Mouse (Mus musculus) liver, embryonic 11.5 days (tissue): ENCODE measurements around the gene Kng1. TPM values are rescaled to one million over a fixed set of nuclear protein-coding genes. Genes with fewer than 3 reads are reported as not detected.
"Not testable (repeated sequence)": the region's sequence is repeated elsewhere in the genome, so short reads cannot be mapped to it uniquely, and the experiment has no call there.

Source experiments
- ATAC-seq: fragments of 200-750 bp; cut with Nextera tagmentation; replicated peaks from 2 replicates; pipeline ENCODE4 v1.8.0; 2017; ENCODE audit warnings: moderate number of reproducible peaks, mild to moderate bottlenecking, moderate TSS enrichment, moderate library complexity; ENCODE audit not compliant: low FRiP score
- DNase-seq: peaks from one replicate; pipeline ENCODE4 v3.0.0-alpha.2; 2017; ENCODE audit warnings: low spot score
- H3K27ac ChIP-seq: fragments of 300-500 bp; sonication (generic); 2 replicates; pipeline ENCODE4 v1.5.1; 2014; ENCODE audit warnings: mild to moderate bottlenecking, low read depth, low read length, control low read depth
- H3K27me3 ChIP-seq: fragments of 300-500 bp; sonication (generic); replicated peaks from 2 replicates; pipeline ENCODE4 v1.6.1; 2014; ENCODE audit warnings: low read length, mixed read lengths; ENCODE audit not compliant: control insufficient read depth, insufficient read depth
- H3K36me3 ChIP-seq: fragments of 300-500 bp; sonication (generic); 2 replicates; pipeline ENCODE4 v1.6.1; 2014; ENCODE audit warnings: mild to moderate bottlenecking, low read length, moderate library complexity, mixed read lengths; ENCODE audit not compliant: control insufficient read depth, insufficient read depth
- H3K4me1 ChIP-seq: fragments of 300-500 bp; sonication (generic); replicated peaks from 2 replicates; pipeline ENCODE4 v1.6.1; 2014; ENCODE audit warnings: low read length, mixed read lengths; ENCODE audit not compliant: control insufficient read depth, insufficient read depth
- H3K4me2 ChIP-seq: fragments of 300-500 bp; sonication (generic); 2 replicates; pipeline ENCODE4 v1.6.1; 2014; ENCODE audit warnings: mild to moderate bottlenecking, control low read depth, moderate library complexity
- H3K4me3 ChIP-seq: fragments of 300-500 bp; sonication (generic); 2 replicates; pipeline ENCODE4 v1.5.1; 2014; ENCODE audit warnings: low read depth, low read length, control low read depth
- H3K9ac ChIP-seq: fragments of 300-500 bp; sonication (generic); 2 replicates; pipeline ENCODE4 v1.6.1; 2014; ENCODE audit warnings: low read depth, low read length, control low read depth
- H3K9me3 ChIP-seq: fragments of 300-500 bp; sonication (generic); 2 replicates; pipeline ENCODE4 v1.6.1; 2016; ENCODE audit warnings: low read length, inconsistent platforms, mixed read lengths; ENCODE audit not compliant: control insufficient read depth
- WGBS: fragments of 180-500 bp; shearing (Covaris S2); extraction: QIAGEN DNeasy Blood & Tissue Kit; methylation state at CpG from one replicate; pipeline ENCODE4 v1.1.7; 2014; 5-methylcytosine and 5-hydroxymethylcytosine counted together
- polyA plus RNA-seq: library from polyadenylated mRNA; unstranded; fragments of >200 nt; fragmentation: Nextera tagmentation; extraction: Ambion mirVana; gene quantifications from 2 replicates; pipeline ENCODE4 v1.2.1, GENCODE M21; 2014

Gene Kng1
- polyA plus RNA-seq, 1 experiment from 2014 or later: 87.0 TPM

GRCm38 (mm10) chr16:23098105-23098452 is 40.4 kb downstream of the Kng1 start:
- H3K36me3 ChIP-seq, H3K4me1 ChIP-seq, H3K9ac ChIP-seq, ATAC-seq, H3K9me3 ChIP-seq, H3K4me3 ChIP-seq, H3K27ac ChIP-seq, DNase-seq, H3K4me2 ChIP-seq, H3K27me3 ChIP-seq: not testable (repeated sequence)
- WGBS: 94% methylated on average over 1 of the region's 1 CpGs

GRCm38 (mm10) chr16:23099632-23100031 is 42.0 kb downstream of the Kng1 start:
- 27% methylated on average over 12 of the region's 12 CpGs for WGBS
- no peak overlapping the region for H3K27ac ChIP-seq
- ATAC-seq (no peak), DNase-seq (no peak)
- peaks cover 6% of the 10 kb centered on the region for H3K4me1 ChIP-seq
- H3K9ac ChIP-seq: peak overlapping the region; percentile 46
- H3K4me2 ChIP-seq: peak overlapping the region; percentile 76
- no peaks in the 10 kb centered on the region for H3K9me3 ChIP-seq
- H3K27me3 ChIP-seq: no peaks in the 10 kb centered on the region
- H3K36me3 ChIP-seq: no peaks in the 10 kb centered on the region
- peak overlapping the region; percentile 37 for H3K4me3 ChIP-seq

DNA sequence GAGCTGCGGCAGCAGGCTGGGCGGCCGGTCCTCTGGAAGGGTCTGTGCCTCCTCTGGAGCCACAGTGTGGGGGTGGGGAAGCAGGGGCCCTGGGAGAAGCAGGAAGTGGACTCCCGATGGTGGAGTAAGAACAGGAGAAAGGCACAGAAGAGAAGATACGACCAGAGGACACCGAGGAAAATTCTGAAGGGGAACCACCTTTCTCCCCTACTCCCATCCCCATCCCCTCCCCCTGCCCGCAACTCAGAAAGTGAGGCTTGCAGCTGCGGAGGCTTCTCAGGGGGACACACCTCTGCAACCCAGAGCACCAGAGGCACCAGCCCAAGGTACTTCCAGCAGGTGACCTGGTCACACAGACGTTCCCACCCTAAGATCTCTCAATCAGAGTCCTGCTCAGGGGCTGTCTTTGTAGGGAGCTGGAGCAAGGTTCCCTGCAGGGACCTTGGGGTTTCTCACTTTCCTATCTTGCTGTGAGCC is 42.5 kb downstream of the Kng1 start:
- 3% methylated on average over 9 of the region's 9 CpGs for WGBS
- no peaks in the 10 kb centered on the region for H3K36me3 ChIP-seq
- H3K27ac ChIP-seq: peak overlapping the region; percentile 70
- H3K9ac ChIP-seq: peak overlapping the region; percentile 46
- H3K4me3 ChIP-seq: peak overlapping the region; percentile 37
- peak overlapping the region; percentile 76 for H3K4me2 ChIP-seq
- H3K9me3 ChIP-seq: no peaks in the 10 kb centered on the region
- peak; percentile 67 for DNase-seq
- peak; percentile 37 for ATAC-seq
- H3K27me3 ChIP-seq: no peaks in the 10 kb centered on the region
- H3K4me1 ChIP-seq: peaks cover 6% of the 10 kb centered on the region

DNA sequence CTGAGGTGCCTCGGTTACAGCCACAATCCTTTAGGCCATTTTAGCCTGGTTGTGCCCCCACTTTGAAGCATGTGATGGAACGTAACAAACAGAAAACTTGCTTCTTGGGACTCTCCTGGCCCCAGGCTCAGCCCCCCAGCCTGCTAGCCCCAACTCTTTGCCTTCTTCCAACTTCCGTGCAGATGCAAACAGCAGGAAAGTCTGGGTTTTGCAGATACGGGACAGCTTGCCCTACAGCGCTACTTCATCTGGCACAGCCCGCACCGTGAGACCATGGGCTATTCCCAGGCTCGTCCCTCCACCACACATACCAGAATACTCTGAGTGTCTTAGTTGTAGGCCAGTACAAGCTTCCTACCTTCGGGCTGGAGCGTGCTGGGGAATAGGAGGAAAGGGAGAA is 42.9 kb downstream of the Kng1 start:
- Histone ChIP-seq H3K4me3 (peak overlapping the region; percentile 37), H3K9ac (peak overlapping the region; percentile 46), H3K27me3 (no peaks in the 10 kb centered on the region), H3K27ac (peak overlapping the region; percentile 70), H3K36me3 (no peaks in the 10 kb centered on the region), H3K4me1 (peaks cover 6% of the 10 kb centered on the region), H3K9me3 (no peaks in the 10 kb centered on the region), H3K4me2 (peak overlapping the region; percentile 76)
- ATAC-seq: peak; percentile 72
- 12% methylated on average over 10 of the region's 10 CpGs for WGBS
- peak; percentile 54 for DNase-seq

- H3K9ac ChIP-seq: peak overlapping the region; percentile 57
- peak overlapping the region; percentile 60 for H3K27ac ChIP-seq
- DNase-seq (peak; percentile 48), ATAC-seq (no peak)
- H3K4me3 ChIP-seq: peak overlapping the region; percentile 54
- no peaks in the 10 kb centered on the region for H3K9me3 ChIP-seq
- peak overlapping the region; percentile 73 for H3K4me2 ChIP-seq
- H3K4me1 ChIP-seq: peaks cover 6% of the 10 kb centered on the region
- H3K36me3 ChIP-seq: no peaks in the 10 kb centered on the region
- 5% methylated on average over 15 of the region's 15 CpGs for WGBS
- H3K27me3 ChIP-seq: no peaks in the 10 kb centered on the region
Observed at GRCm38 (mm10) chr16:23102340-23103037, 44.8 kb downstream of the Kng1 start.

DNA sequence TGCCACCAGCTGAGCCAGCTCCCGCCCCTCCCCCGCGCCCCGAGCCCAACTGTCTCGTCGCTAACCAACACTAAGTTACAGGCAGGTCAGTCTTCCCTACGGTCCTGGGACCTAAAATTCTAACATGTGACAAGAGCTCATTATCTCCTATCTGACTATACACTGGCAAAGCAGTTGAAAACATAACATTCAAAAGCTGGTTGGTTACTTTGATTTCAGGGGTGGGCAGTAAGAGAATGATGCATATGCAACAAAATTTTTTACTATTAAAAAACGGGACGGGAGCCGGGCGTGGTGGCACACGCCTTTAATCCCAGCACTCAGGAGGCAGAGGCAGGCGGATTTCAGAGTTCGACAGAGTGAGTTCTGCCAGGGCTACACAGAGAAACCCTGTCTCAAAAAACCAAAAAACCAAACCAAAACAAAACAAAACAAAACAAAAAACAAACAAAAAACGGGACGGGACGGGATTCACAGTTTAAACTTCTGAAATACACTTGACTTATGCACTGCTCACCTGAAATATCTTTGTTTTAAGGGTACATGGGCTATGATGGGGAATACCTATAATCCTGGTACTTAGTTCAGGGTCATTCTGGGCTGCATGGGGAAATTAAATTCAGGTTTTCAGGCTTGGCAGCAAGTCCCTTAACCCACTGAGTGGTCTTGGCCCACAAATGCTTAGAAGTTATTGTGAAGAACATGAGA is 45.5 kb downstream of the Kng1 start:
- WGBS: 29% methylated on average over 17 of the region's 17 CpGs

DNA sequence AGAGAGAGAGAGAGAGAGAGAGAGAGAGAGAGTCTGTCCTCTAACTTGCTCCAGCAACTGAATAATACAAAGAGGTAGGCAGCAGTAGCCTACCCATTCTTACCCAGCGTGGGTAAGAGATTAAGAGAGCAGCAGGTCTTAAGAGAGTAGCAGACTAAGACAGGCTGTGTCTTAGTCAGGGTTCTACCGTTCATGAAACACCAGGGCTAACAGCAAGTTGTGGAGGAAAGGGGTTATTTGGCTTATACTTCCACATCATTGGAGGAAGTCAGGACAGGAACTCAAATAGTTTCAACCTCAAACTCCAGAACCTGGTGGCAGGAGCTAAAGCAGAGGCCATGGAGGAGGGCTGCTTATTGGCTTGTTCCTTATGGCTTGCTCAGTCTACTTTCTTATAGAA is 46.2 kb downstream of the Kng1 start:
- Histone ChIP-seq H3K4me1 (peaks cover 6% of the 10 kb centered on the region), H3K36me3 (peaks cover 2% of the 10 kb centered on the region; the same call in 1 of the 2 replicates), H3K4me2 (no peak overlapping the region; the same call in 1 of the 2 replicates), H3K27ac (peak overlapping the region; percentile 13; the same call in 1 of the 2 replicates), H3K9me3 (no peaks in the 10 kb centered on the region), H3K9ac (no peak overlapping the region), H3K4me3 (no peak overlapping the region), H3K27me3 (no peaks in the 10 kb centered on the region)
- DNase-seq (no peak), ATAC-seq (no peak)
- WGBS: 50% methylated on average over 2 of the region's 2 CpGs

More for the DNA sequence above, 45.5 kb downstream of the Kng1 start:
- Histone ChIP-seq H3K4me2 (peak overlapping the region; percentile 73), H3K9me3 (no peaks in the 10 kb centered on the region), H3K9ac (peak overlapping the region; percentile 57), H3K4me3 (peak overlapping the region; percentile 54), H3K27me3 (no peaks in the 10 kb centered on the region), H3K4me1 (peaks cover 6% of the 10 kb centered on the region), H3K36me3 (no peaks in the 10 kb centered on the region), H3K27ac (peak overlapping the region; percentile 60)
- DNase-seq: no peak
- ATAC-seq: no peak

GRCm38 (mm10) chr16:23106121-23106520 is 48.5 kb downstream of the Kng1 start:
- DNase-seq: no peak
- Histone ChIP-seq H3K4me3 (no peak overlapping the region), H3K4me2 (peak overlapping the region; percentile 68), H3K36me3 (peaks cover 11% of the 10 kb centered on the region), H3K9me3 (no peaks in the 10 kb centered on the region), H3K4me1 (no peaks in the 10 kb centered on the region; the same call in 1 of the 2 replicates), H3K9ac (no peak overlapping the region; the same call in 1 of the 2 replicates), H3K27ac (no peak overlapping the region), H3K27me3 (no peaks in the 10 kb centered on the region)
- 66% methylated on average over 7 of the region's 7 CpGs for WGBS
- no peak for ATAC-seq
